Mouse (Mus musculus): ENCODE measurements around the gene Mbnl2.

- no peak for TF ChIP-seq GATA1 (IDR thresholded peaks at IDR 0.05; ENCODE audit: borderline replicate concordance, low read length)
- TF ChIP-seq FLI1 (IDR thresholded peaks at IDR 0.05; ENCODE audit: low read length), result no peak
Observed at GRCm38 (mm10) chr14:120469126-120469790, 193.8 kb downstream of the Mbnl2 start.

Data from megakaryocyte, embryonic 14.5 days (primary cell).